Mouse (Mus musculus) neural tube, embryonic 10.5 days (tissue): ENCODE data around the gene Gm28048.

Experiments
- DNase-seq: peaks from one replicate; pipeline ENCODE4 v3.0.0-alpha.2; 2017; ENCODE audit warnings: low spot score; ENCODE audit errors: extremely low spot score

The Gm28048 gene

DNA sequence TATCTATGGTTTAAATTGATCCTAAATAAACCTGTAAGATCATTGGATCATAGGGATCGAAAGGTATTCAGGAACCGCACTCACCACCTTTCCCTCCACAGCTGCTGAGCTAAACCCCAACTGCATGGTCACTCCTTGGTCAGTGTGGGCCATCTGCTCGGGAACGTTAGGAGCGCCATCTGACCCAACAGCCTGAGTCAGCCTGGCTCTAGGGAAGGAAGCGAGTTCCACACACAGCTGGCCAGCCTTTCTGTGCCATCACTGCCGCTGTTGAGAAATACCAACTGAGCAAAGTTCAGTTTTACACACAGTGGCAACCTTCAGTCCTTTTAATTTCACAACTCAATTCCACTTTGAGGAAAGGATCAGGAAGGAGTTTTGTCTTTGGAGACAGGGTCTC, 90.0 kb downstream of the Gm28048 start:
- no peak for DNase-seq

DNA sequence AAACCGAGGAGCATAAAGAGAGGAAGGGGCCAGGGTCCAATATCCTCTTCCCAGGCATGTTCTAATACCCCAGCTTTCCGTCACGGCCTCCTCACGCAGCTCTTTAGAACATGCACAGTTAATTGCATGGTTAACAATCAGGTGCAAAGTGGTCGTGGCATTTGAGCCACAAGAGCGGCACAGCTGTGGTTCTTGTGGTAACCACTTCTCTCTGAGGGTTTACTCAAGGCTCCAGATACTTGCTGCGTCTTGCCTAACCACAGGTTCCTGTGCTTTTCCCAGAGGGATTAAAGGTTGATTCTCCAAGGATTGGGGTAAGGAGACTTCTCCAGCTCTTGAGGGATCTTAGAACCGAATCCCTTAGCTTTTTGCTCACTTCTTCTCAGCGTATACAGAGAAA, 90.6 kb downstream of the Gm28048 start:
- no peak for DNase-seq

DNA sequence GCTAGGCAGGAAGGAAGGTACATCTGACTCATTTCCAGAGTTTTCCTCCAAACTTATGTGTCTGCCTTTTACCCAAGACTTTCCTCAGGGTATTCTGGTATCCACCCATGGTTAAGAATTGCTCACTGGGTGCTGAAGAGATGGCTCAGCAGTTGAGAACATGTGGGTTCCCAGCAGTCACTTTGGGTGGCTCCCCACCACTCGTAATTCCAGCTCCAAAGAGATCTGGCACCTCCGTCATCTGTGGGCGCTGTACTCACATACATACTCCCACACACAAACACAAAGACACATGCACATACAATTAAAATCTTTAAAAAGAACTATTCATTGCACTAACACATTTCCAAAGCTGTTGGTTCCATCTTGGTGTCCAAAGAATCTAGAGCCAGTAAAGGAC, 92.7 kb downstream of the Gm28048 start:
- DNase-seq = no peak

DNA sequence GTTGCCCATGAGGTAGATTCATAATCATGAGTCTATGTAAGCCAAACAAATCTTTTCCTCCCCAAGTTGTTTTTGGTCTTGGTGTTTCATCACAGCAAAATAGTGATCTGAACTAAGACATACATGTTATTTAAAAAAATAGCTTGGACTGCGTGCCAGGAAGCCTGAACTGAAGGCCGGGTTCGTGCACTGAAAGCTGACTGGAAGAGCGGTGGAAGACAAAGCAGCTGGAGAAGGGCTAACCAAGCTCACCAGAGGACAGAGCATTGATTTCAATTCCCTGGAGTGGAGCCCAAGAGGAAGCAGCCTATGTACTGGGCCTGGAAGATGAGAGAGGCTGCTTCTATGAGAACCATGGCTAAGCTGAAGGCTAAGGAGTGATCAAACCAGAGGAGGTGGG, 94.9 kb downstream of the Gm28048 start:
- no peak for DNase-seq

GRCm38 (mm10) chr11:22885350-22885749, 96.5 kb downstream of the Gm28048 start:
- DNase-seq = no peak

DNA sequence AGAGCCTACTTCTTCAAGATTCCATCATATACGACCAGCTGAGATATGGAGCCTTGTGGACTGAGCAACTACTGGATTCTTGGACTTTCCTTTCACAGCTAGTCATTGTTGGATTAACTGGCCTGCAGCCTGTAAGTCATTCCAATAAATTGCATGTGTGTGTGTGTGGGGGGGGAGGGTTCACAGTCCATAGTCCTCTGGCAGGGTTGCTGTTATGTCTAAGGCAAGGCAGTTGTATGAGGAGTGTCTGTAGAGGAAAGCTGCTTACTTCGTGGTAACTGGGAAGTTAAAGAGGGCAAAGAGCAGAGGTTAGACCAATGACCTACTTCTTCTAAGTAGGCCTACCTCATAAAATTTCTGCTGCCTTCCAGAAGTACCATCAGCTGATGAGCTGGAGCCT, 98.2 kb downstream of the Gm28048 start:
- no peak for DNase-seq

- DNase-seq = no peak
Measured at GRCm38 (mm10) chr11:22882926-22883325, 99.0 kb downstream of the Gm28048 start.

DNA sequence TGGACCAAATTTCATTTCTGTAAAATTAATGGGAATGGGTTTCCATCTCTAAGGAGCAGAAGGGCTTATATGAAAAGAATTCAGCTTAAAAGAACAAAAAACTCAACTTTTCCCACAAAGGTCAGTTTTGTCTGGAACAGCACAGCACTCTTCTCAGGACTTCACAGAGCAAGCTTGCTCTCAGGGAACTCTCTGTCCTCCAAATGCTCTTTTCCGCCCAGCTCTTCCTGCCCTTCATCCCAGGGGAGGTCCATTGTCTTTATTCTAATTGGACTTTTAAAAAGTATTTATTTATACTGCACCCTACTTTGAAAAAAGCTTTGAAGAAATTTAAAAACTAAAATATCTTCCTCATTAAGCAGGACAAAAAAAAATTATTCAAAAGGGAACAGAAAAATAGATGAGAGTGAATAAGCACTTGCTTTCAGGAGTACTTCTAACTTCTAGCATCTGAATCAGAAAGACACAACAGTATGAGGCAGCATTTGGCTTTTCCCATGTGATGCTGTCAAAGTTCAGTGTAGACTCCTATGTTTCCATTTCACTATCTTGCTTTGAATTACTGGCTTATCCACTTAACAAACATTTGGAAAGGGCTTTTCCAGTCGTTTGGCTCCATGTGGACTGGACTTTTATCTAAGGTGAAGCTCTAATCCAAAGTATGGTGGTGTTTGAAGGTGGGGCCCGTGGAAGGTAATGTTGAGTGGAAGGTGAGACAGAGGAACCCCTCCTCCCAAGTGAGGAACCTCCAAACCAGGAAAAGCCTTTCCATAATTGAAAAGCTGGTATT, 101.3 kb downstream of the Gm28048 start:
- DNase-seq = no peak

- no peak for DNase-seq
Measured at GRCm38 (mm10) chr11:22879645-22880044, 102.2 kb downstream of the Gm28048 start.

DNA sequence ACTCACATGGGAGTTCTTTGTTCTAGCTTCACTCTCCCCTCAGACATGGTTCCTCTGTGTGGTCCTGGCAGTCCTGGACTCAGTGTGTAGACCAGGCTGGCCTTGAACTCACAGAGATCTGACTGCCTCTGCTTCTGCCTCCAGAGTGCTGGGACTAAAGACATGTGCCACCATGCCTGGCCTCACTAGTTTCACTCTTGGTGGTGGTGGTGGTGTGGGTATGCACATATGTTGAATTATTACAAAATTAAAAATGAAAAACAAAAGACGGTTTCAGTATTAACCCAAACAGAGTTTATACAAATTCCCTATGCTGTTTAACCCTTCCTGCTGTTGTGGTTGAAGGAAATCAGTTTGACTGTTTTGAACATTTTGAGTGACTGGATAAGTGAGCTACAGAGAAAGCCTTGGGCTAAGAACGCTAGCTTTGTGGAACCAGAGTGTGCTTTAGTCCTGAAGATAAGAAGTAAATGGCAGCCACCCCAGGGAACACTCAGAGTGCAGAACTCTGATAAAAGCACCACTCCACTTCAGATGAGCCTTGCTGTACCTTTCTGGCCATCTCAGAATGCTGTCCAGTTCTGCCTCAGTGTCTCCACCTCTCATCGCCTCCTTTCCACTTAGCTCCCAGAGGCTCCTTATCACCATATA, 105.1 kb downstream of the Gm28048 start:
- no peak for DNase-seq

DNA sequence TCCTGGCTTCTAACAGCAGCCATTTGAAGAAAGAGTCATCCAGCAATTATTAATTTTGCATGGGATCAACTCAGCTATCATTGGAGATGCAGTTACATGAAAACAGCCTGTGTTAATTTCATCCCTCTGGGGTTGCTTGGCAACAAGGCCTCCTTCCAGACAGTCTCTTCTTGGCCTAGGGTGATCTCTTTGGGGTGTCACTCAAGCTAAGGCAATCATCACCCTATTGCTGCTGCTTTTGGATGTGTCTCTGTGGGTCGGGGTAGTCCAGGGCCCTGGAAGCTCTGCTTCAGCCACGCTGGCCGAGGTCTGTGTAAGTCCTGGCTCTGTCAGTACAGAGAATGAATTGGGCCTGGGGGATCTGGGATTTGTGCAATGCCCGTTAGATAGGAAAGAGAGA, 106.6 kb downstream of the Gm28048 start:
- DNase-seq = no peak

DNA sequence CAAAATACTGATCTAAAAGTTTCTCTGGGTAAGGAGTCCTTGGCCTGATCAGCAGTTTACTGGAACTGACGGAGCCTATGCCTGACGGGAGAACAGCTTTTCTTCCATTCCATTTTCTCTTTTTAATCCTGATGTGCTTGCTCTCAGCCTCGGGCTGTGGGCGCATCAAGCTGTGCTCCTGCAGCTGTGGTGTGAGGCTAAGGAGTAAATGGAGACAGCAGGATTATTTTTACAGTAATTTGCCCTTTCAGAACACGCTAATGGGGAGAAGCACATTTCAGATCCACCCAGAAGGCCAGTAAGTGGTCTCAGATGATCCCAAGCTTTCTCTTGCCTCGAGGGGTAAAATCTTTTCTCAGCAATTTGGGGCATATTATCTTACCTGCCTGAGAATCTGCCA, 107.1 kb downstream of the Gm28048 start:
- no peak for DNase-seq

DNA sequence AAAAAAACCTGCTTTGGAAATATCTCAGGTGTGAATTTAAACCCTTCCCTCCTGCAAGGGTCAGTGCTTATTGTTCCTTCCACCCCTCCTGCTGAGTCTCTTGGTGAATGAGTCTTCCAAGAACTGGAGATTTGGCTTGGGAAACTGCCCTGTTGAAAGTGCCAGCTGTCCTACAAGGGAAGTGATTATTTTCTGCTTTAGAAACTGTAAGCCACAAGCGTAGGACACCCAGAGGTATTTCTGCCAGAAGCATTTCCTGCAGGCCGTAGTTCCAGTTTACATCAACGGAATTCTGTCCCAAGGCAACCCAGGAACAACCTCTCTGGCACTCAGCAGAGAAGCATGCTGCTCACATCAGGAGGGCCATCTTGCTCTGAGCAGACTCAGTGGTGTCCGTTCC, 108.5 kb downstream of the Gm28048 start:
- no peak for DNase-seq

GRCm38 (mm10) chr11:22872307-22872680, 109.6 kb downstream of the Gm28048 start:
- DNase-seq = no peak

- no peak for DNase-seq
Measured at GRCm38 (mm10) chr11:22871628-22872306, 110.1 kb downstream of the Gm28048 start.

DNA sequence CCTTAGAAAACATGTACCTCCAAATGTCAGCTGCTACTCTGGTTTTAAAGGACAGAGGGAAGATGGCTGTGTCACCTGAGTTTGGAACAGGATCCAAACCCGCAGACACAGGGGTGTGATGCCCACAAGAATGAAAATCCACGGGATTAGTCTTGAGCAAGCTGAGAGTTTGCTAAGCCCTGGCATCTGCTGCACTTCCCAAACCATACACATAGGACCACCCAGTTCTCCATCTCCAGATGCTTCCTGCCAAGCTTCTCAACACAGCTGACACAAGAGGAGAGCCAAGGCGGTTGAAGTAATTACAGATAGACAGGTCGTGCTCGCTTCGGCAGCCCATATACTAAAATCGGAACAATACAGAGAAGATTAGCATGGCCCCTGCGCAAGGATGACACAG, 113.3 kb downstream of the Gm28048 start:
- DNase-seq = no peak

DNA sequence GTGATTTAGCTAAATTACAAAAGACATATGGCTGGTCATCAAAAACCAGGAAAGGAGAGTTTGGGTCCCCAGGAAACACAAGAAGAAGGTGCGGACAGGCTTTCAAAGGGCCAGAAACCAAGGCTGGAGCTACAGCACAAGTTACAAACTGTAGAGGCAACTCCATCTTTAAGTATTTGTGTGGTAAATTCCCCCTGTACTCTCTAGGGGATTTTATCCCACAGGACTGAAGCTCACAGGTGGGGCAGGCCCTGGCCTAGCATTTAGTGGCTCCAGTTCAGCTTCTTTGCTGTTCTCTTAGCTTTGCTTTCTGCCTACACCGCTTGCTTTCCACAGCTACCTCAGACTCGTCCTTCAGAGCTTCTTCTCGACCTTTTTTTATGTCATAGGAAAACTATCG, 114.2 kb downstream of the Gm28048 start:
- DNase-seq = no peak

- no peak for DNase-seq
Measured at GRCm38 (mm10) chr11:22865635-22866246, 116.1 kb downstream of the Gm28048 start.

GRCm38 (mm10) chr11:22864305-22865060, 117.4 kb downstream of the Gm28048 start:
- DNase-seq = no peak

GRCm38 (mm10) chr11:22863581-22863980, 118.3 kb downstream of the Gm28048 start:
- DNase-seq = no peak

DNA sequence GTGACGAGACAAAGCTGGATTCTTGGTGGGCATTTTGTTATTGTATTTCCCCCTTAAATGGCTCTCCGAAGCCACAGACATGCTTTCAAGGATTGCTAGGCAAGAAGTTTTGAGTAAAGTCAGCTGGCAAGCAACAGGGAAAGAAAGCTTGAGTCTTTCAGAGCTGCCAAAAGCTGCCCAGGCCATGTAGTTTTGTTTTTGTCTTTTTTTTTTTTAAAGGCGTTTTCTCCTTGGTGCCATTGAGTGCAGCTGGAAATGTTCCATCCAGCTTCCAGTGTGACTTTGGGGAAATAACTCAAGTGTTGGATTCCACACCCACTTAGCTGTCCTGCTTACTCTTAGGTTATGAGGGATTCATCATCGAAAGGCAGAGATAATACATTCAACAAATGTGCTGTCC, 120.6 kb downstream of the Gm28048 start:
- no peak for DNase-seq
